Mouse (Mus musculus): ENCODE data around the gene 4932438H23Rik.

Gene 4932438H23Rik

GRCm38 (mm10) chr16:91095022-91095421 is at the start of gene 4932438H23Rik:
TSS of gene 4932438H23Rik (minus strand) at chr16:91095122.
- in situ Hi-C loops (cut with MboI, MseI): loop anchor here (10.0 kb wide), 1 partner anchor 230 kb away; no protein-coding TSS in a partner anchor

GRCm38 (mm10) chr16:91140991-91141630 is 46.2 kb upstream of the 4932438H23Rik start:
- in situ Hi-C loops (cut with MboI, MseI): no loop called here

GRCm38 (mm10) chr16:91140457-91140856 is 45.5 kb upstream of the 4932438H23Rik start:
- in situ Hi-C loops (cut with MboI, MseI): no loop called here

GRCm38 (mm10) chr16:91140056-91140455 is 45.1 kb upstream of the 4932438H23Rik start:
- in situ Hi-C loops (cut with MboI, MseI): no loop called here

GRCm38 (mm10) chr16:91139481-91139880 is 44.6 kb upstream of the 4932438H23Rik start:
- in situ Hi-C loops (cut with MboI, MseI): no loop called here

GRCm38 (mm10) chr16:91138736-91139135 is 43.8 kb upstream of the 4932438H23Rik start:
- in situ Hi-C loops (cut with MboI, MseI): no loop called here

GRCm38 (mm10) chr16:91138151-91138550 is 43.2 kb upstream of the 4932438H23Rik start:
- in situ Hi-C loops (cut with MboI, MseI): no loop called here

GRCm38 (mm10) chr16:91136607-91137006 is 41.7 kb upstream of the 4932438H23Rik start:
- in situ Hi-C loops (cut with MboI, MseI): no loop called here

- in situ Hi-C loops (cut with MboI, MseI): no loop called here
These were observed 35.0 kb upstream of the 4932438H23Rik start for GRCm38 (mm10) chr16:91129916-91130315.

- in situ Hi-C loops (cut with MboI, MseI): no loop called here
These were observed 33.5 kb upstream of the 4932438H23Rik start for GRCm38 (mm10) chr16:91128431-91128830.

- in situ Hi-C loops (cut with MboI, MseI): no loop called here
These were observed 32.0 kb upstream of the 4932438H23Rik start for GRCm38 (mm10) chr16:91126734-91127524.

- in situ Hi-C loops (cut with MboI, MseI): no loop called here
These were observed 29.3 kb upstream of the 4932438H23Rik start for GRCm38 (mm10) chr16:91124256-91124655.

GRCm38 (mm10) chr16:91123821-91124220 is 28.9 kb upstream of the 4932438H23Rik start:
- in situ Hi-C loops (cut with MboI, MseI): no loop called here

- in situ Hi-C loops (cut with MboI, MseI): no loop called here
These were observed 25.0 kb upstream of the 4932438H23Rik start for GRCm38 (mm10) chr16:91119879-91120278.

- in situ Hi-C loops (cut with MboI, MseI): no loop called here
These were observed 21.8 kb upstream of the 4932438H23Rik start for GRCm38 (mm10) chr16:91116696-91117095.

GRCm38 (mm10) chr16:91116006-91116405 is 21.1 kb upstream of the 4932438H23Rik start:
- in situ Hi-C loops (cut with MboI, MseI): no loop called here

GRCm38 (mm10) chr16:91110999-91111535 is 16.1 kb upstream of the 4932438H23Rik start:
- in situ Hi-C loops (cut with MboI, MseI): no loop called here

- in situ Hi-C loops (cut with MboI, MseI): no loop called here
These were observed 12.7 kb upstream of the 4932438H23Rik start for GRCm38 (mm10) chr16:91107608-91108007.

GRCm38 (mm10) chr16:91105481-91106051 is 10.6 kb upstream of the 4932438H23Rik start:
- in situ Hi-C loops (cut with MboI, MseI): no loop called here

GRCm38 (mm10) chr16:91104821-91105480 is 10.0 kb upstream of the 4932438H23Rik start:
- in situ Hi-C loops (cut with MboI, MseI): no loop called here

GRCm38 (mm10) chr16:91103386-91103785 is 8.5 kb upstream of the 4932438H23Rik start:
- in situ Hi-C loops (cut with MboI, MseI): no loop called here

- in situ Hi-C loops (cut with MboI, MseI): no loop called here
These were observed 5.6 kb upstream of the 4932438H23Rik start for GRCm38 (mm10) chr16:91100484-91100883.

Measured in T-helper 2 cell (primary cell).